Mouse (Mus musculus): ENCODE results near the gene Fbxo41. TPM values are rescaled to one million over a fixed set of nuclear protein-coding genes. Genes with fewer than 3 reads are reported as not detected.

The Fbxo41 gene
- polyA plus RNA-seq, 1 experiment from 2014 or later, result 0.29 TPM

- no peak overlapping the region for H3K27ac ChIP-seq (ENCODE audit: low read depth)
- H3K27me3 ChIP-seq (ENCODE audit: insufficient read depth, low read length), result peaks cover 34% of the 10 kb centered on the region
- H3K36me3 ChIP-seq (ENCODE audit: insufficient read depth), result no peaks in the 10 kb centered on the region
- no peak overlapping the region for H3K9ac ChIP-seq
- WGBS, result 75% methylated on average over 2 of the region's 2 CpGs
- no peak for TF ChIP-seq CTCF (IDR thresholded peaks at IDR 0.05; ENCODE audit: low read depth)
- no peaks in the 10 kb centered on the region for H3K4me1 ChIP-seq (ENCODE audit: insufficient read depth)
- no peak overlapping the region for H3K4me3 ChIP-seq (ENCODE audit: low read depth, low read length)
- DNase-seq (no peak), ATAC-seq (ENCODE audit: insufficient read depth) (no peak)
- no peaks in the 10 kb centered on the region for H3K9me3 ChIP-seq (ENCODE audit: low read depth, low read length)
- no peak overlapping the region for H3K4me2 ChIP-seq
Measured at GRCm38 (mm10) chr6:85504908-85505307, 2.1 kb upstream of the Fbxo41 start.

GRCm38 (mm10) chr6:85502103-85502910 is 487 bp downstream of the Fbxo41 start:
- peaks cover 27% of the 10 kb centered on the region for H3K27me3 ChIP-seq (ENCODE audit: insufficient read depth, low read length)
- no peak overlapping the region for H3K27ac ChIP-seq (ENCODE audit: low read depth)
- H3K4me3 ChIP-seq (ENCODE audit: low read depth, low read length), result peak overlapping the region; percentile 62
- no peak for DNase-seq
- no peak for TF ChIP-seq CTCF (IDR thresholded peaks at IDR 0.05; ENCODE audit: low read depth)
- no peaks in the 10 kb centered on the region for H3K36me3 ChIP-seq (ENCODE audit: insufficient read depth)
- peak overlapping the region; percentile 93 for H3K4me2 ChIP-seq
- peak; percentile 75 for ATAC-seq (ENCODE audit: insufficient read depth)
- peak overlapping the region; percentile 51 for H3K9ac ChIP-seq
- 2% methylated on average over 36 of the region's 37 CpGs for WGBS
- no peaks in the 10 kb centered on the region for H3K4me1 ChIP-seq (ENCODE audit: insufficient read depth)
- no peaks in the 10 kb centered on the region for H3K9me3 ChIP-seq (ENCODE audit: low read depth, low read length)

- Histone ChIP-seq H3K27me3 (ENCODE audit: insufficient read depth, low read length) (peaks cover 27% of the 10 kb centered on the region), H3K4me3 (ENCODE audit: low read depth, low read length) (no peak overlapping the region; the same call in 1 of the 2 replicates), H3K4me1 (ENCODE audit: insufficient read depth) (no peaks in the 10 kb centered on the region), H3K27ac (ENCODE audit: low read depth) (no peak overlapping the region), H3K9ac (no peak overlapping the region), H3K4me2 (peak overlapping the region; percentile 93), H3K9me3 (ENCODE audit: low read depth, low read length) (no peaks in the 10 kb centered on the region), H3K36me3 (ENCODE audit: insufficient read depth) (no peaks in the 10 kb centered on the region)
- 0 out of 2 replicates have a peak, but pooled peaks have one; percentile 45 for ATAC-seq (ENCODE audit: insufficient read depth)
- WGBS, result 12% methylated on average over 6 of the region's 6 CpGs
- TF ChIP-seq CTCF (IDR thresholded peaks at IDR 0.05; ENCODE audit: low read depth), result no peak
- DNase-seq, result no peak
Measured at GRCm38 (mm10) chr6:85501571-85502102, 1.2 kb downstream of the Fbxo41 start.

- no peak for TF ChIP-seq CTCF (IDR thresholded peaks at IDR 0.05; ENCODE audit: low read depth)
- 65% methylated on average over 1 of the region's 1 CpGs for WGBS
- H3K4me1 ChIP-seq (ENCODE audit: insufficient read depth), result no peaks in the 10 kb centered on the region
- H3K9me3 ChIP-seq (ENCODE audit: low read depth, low read length), result no peaks in the 10 kb centered on the region
- no peak overlapping the region for H3K27ac ChIP-seq (ENCODE audit: low read depth)
- ATAC-seq (ENCODE audit: insufficient read depth) (no peak), DNase-seq (no peak)
- H3K27me3 ChIP-seq (ENCODE audit: insufficient read depth, low read length), result peaks cover 27% of the 10 kb centered on the region
- H3K4me3 ChIP-seq (ENCODE audit: low read depth, low read length), result no peak overlapping the region
- no peaks in the 10 kb centered on the region for H3K36me3 ChIP-seq (ENCODE audit: insufficient read depth)
- H3K4me2 ChIP-seq, result no peak overlapping the region
- no peak overlapping the region for H3K9ac ChIP-seq
Measured at GRCm38 (mm10) chr6:85500416-85500815, 2.4 kb downstream of the Fbxo41 start.

GRCm38 (mm10) chr6:85498147-85498546 is 4.6 kb downstream of the Fbxo41 start:
- H3K36me3 ChIP-seq (ENCODE audit: insufficient read depth), result no peaks in the 10 kb centered on the region
- H3K4me2 ChIP-seq, result no peak overlapping the region
- H3K4me1 ChIP-seq (ENCODE audit: insufficient read depth), result no peaks in the 10 kb centered on the region
- no peak overlapping the region for H3K27ac ChIP-seq (ENCODE audit: low read depth)
- no peak overlapping the region for H3K4me3 ChIP-seq (ENCODE audit: low read depth, low read length)
- no peak for TF ChIP-seq CTCF (IDR thresholded peaks at IDR 0.05; ENCODE audit: low read depth)
- DNase-seq (peak; percentile 70), ATAC-seq (ENCODE audit: insufficient read depth) (no peak)
- no peaks in the 10 kb centered on the region for H3K9me3 ChIP-seq (ENCODE audit: low read depth, low read length)
- peaks cover 17% of the 10 kb centered on the region for H3K27me3 ChIP-seq (ENCODE audit: insufficient read depth, low read length)
- WGBS, result 55% methylated on average over 9 of the region's 9 CpGs
- H3K9ac ChIP-seq, result no peak overlapping the region

GRCm38 (mm10) chr6:85496976-85497375 is 5.8 kb downstream of the Fbxo41 start:
- Histone ChIP-seq H3K9me3 (ENCODE audit: low read depth, low read length) (no peaks in the 10 kb centered on the region), H3K27me3 (ENCODE audit: insufficient read depth, low read length) (peaks cover 6% of the 10 kb centered on the region; the same call in 1 of the 2 replicates), H3K36me3 (ENCODE audit: insufficient read depth) (no peaks in the 10 kb centered on the region), H3K4me1 (ENCODE audit: insufficient read depth) (no peaks in the 10 kb centered on the region), H3K9ac (no peak overlapping the region), H3K27ac (ENCODE audit: low read depth) (no peak overlapping the region), H3K4me3 (ENCODE audit: low read depth, low read length) (no peak overlapping the region), H3K4me2 (no peak overlapping the region)
- ATAC-seq (ENCODE audit: insufficient read depth) (no peak), DNase-seq (no peak)
- TF ChIP-seq CTCF (IDR thresholded peaks at IDR 0.05; ENCODE audit: low read depth), result no peak

GRCm38 (mm10) chr6:85491606-85492005 is 11.2 kb downstream of the Fbxo41 start:
- no peak for ATAC-seq (ENCODE audit: insufficient read depth)
- Histone ChIP-seq H3K36me3 (ENCODE audit: insufficient read depth) (no peaks in the 10 kb centered on the region), H3K9me3 (ENCODE audit: low read depth, low read length) (no peaks in the 10 kb centered on the region), H3K9ac (no peak overlapping the region), H3K27ac (ENCODE audit: low read depth) (no peak overlapping the region), H3K4me2 (no peak overlapping the region), H3K4me3 (ENCODE audit: low read depth, low read length) (no peak overlapping the region), H3K27me3 (ENCODE audit: insufficient read depth, low read length) (no peaks in the 10 kb centered on the region), H3K4me1 (ENCODE audit: insufficient read depth) (no peaks in the 10 kb centered on the region)
- no peak for DNase-seq
- TF ChIP-seq CTCF (IDR thresholded peaks at IDR 0.05; ENCODE audit: low read depth), result no peak
- WGBS, result 82% methylated on average over 3 of the region's 3 CpGs

Measured in lung, embryonic 14.5 days (tissue).